In the genomic region with DNA sequence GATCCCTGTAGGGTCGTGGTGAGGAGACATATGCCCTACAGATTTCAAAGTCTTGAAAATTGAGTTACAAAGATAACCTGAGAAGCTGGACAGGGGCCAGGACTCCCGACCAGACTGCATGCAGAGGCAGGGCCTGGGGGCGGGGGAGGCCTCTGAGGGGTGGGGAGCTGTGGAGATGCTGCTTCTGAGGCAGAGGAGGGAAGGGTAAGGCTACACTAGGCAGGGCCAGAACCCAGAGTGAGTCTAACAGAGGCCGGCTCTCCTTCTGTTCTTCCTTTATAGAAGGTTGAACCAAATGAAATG, we compare ENCODE assay signal across 18 mouse cellular contexts.
DNase-seq lines count a peak whose midpoint lies in the region; ATAC-seq and TF ChIP-seq lines count a peak whose summit lies in the region.
"Had no signal": no experiment of that assay in that cellular context is flagged by ENCODE, and none has a peak within 500 bp of the region (broad histone marks: within the 10 kb centered on the region; RNA-seq: fewer than 3 reads in every experiment).

No protein-coding gene starts in this region.

- no peaks in the 10 kb centered on the region for H3K27me3 ChIP-seq in heart, embryonic 14.5 days (ENCODE audit: control insufficient read depth, insufficient read depth, low read length)
- H3K27me3 ChIP-seq in heart, adult 2 months (ENCODE audit: control insufficient read depth, insufficient read depth, low read length): no peaks in the 10 kb centered on the region
- H3K27me3 ChIP-seq in kidney, postnatal 0 days (ENCODE audit: insufficient read depth, low read length): no peaks in the 10 kb centered on the region
- H3K27me3 ChIP-seq in embryonic facial prominence, embryonic 14.5 days (replicated peaks; ENCODE audit: control insufficient read depth, insufficient read depth, low read length): no peaks in the 10 kb centered on the region
- H3K27me3 ChIP-seq: embryonic facial prominence, embryonic 15.5 days; limb, embryonic 13.5 days; neural tube, embryonic 12.5 days; Patski had no signal

- WGBS in heart, embryonic 14.5 days: 29% methylated on average over 4 of the region's 4 CpGs
- WGBS in heart, adult 2 months: 45% methylated on average over 4 of the region's 4 CpGs
- WGBS in kidney, postnatal 0 days: 37% methylated on average over 4 of the region's 4 CpGs
- 47% methylated on average over 4 of the region's 4 CpGs for WGBS in embryonic facial prominence, embryonic 14.5 days

- no peak overlapping the region for H3K4me3 ChIP-seq in heart, embryonic 14.5 days (ENCODE audit: control insufficient read depth in 1 of 2, insufficient read depth in 1 of 2, low read depth in 1 of 2, low read length in 2 of 2)
- H3K4me3 ChIP-seq in heart, adult 2 months: no peak overlapping the region
- H3K4me3 ChIP-seq in kidney, postnatal 0 days (replicated peaks; ENCODE audit: low read depth, low read length): no peak overlapping the region
- no peak overlapping the region for H3K4me3 ChIP-seq in embryonic facial prominence, embryonic 14.5 days (ENCODE audit: low read depth, low read length)
- H3K4me3 ChIP-seq: embryonic facial prominence, embryonic 15.5 days; limb, embryonic 13.5 days; neural tube, embryonic 12.5 days had no signal

- no peak for TF ChIP-seq CTCF in heart, adult 2 months (IDR thresholded peaks at IDR 0.05)
- no peak for TF ChIP-seq CTCF in kidney, postnatal 0 days (IDR thresholded peaks at IDR 0.05; ENCODE audit: low read depth)

- H3K4me1 ChIP-seq in heart, embryonic 14.5 days (ENCODE audit: control insufficient read depth in 2 of 2, insufficient read depth in 2 of 2, low read length in 2 of 2): peaks cover 7 to 11% of the 10 kb centered on the region in 2 experiments
- no peaks in the 10 kb centered on the region for H3K4me1 ChIP-seq in heart, adult 2 months (ENCODE audit: control insufficient read depth, insufficient read depth, low read length)
- H3K4me1 ChIP-seq in kidney, postnatal 0 days (replicated peaks; ENCODE audit: insufficient read depth, low read length): no peaks in the 10 kb centered on the region
- no peaks in the 10 kb centered on the region; the same call in 1 of the 2 replicates for H3K4me1 ChIP-seq in embryonic facial prominence, embryonic 14.5 days (ENCODE audit: control insufficient read depth, insufficient read depth, low read length)
- H3K4me1 ChIP-seq: neural tube, embryonic 12.5 days had no signal

- intact Hi-C loops in heart, adult 2 months (cut with DNase I): no loop called here

- no peak for DNase-seq in heart, adult 2 months
- peak; percentile 12 for DNase-seq in kidney, postnatal 0 days (ENCODE audit: low spot score)
- no peak for DNase-seq in kidney, adult 9 months
- peak; percentile 62 for DNase-seq in MN1 (ENCODE audit: low spot score)
- DNase-seq in embryonic facial prominence, embryonic 14.5 days (ENCODE audit: low spot score): peak; percentile 27
- no peak for DNase-seq in thymus, postnatal 10 days (ENCODE audit: low spot score in 2 of 2)
- DNase-seq: cerebellum, adult 11 months; cerebellum, postnatal 10 days; gastrocnemius, postnatal 25 days; kidney, adult 11 months had no signal

- no peaks in the 10 kb centered on the region for H3K9me3 ChIP-seq in heart, embryonic 14.5 days (ENCODE audit: control insufficient read depth, low read length)
- no peaks in the 10 kb centered on the region for H3K9me3 ChIP-seq in kidney, postnatal 0 days (replicated peaks; ENCODE audit: low read length)
- H3K9me3 ChIP-seq in embryonic facial prominence, embryonic 14.5 days (ENCODE audit: control insufficient read depth, low read length): no peaks in the 10 kb centered on the region
- H3K9me3 ChIP-seq: embryonic facial prominence, embryonic 15.5 days; limb, embryonic 13.5 days; neural tube, embryonic 12.5 days had no signal

- peak overlapping the region; percentile 16; the same call in 1 of the 2 replicates for H3K9ac ChIP-seq in heart, embryonic 14.5 days (ENCODE audit: low read length)
- H3K9ac ChIP-seq in heart, adult 2 months (ENCODE audit: low read depth, low read length): no peak overlapping the region
- H3K9ac ChIP-seq in kidney, postnatal 0 days (ENCODE audit: low read depth, low read length): no peak overlapping the region
- no peak overlapping the region for H3K9ac ChIP-seq in embryonic facial prominence, embryonic 14.5 days (ENCODE audit: low read depth, low read length)
- H3K9ac ChIP-seq: embryonic facial prominence, embryonic 15.5 days; limb, embryonic 13.5 days; liver, embryonic 14.5 days; neural tube, embryonic 12.5 days had no signal

- H3K4me2 ChIP-seq in heart, embryonic 14.5 days (ENCODE audit: low read length): no peak overlapping the region
- H3K4me2 ChIP-seq in kidney, postnatal 0 days (ENCODE audit: low read length): no peak overlapping the region
- no peak overlapping the region for H3K4me2 ChIP-seq in embryonic facial prominence, embryonic 14.5 days (ENCODE audit: low read depth, low read length)
- H3K4me2 ChIP-seq: embryonic facial prominence, embryonic 15.5 days; limb, embryonic 13.5 days; midbrain, embryonic 11.5 days; neural tube, embryonic 12.5 days had no signal

- ATAC-seq in heart, embryonic 14.5 days (ENCODE audit: insufficient number of reproducible peaks, insufficient read depth, low FRiP score, low read depth): no peak
- no peak for ATAC-seq in kidney, postnatal 0 days (replicated peaks; ENCODE audit: low FRiP score, low read depth)
- ATAC-seq in embryonic facial prominence, embryonic 14.5 days (ENCODE audit: low read depth): 0 out of 2 replicates have a peak, but pooled peaks have one; percentile 32
- ATAC-seq: forebrain, embryonic 16.5 days; Patski had no signal

- peak overlapping the region; percentile 78 to 86 for H3K27ac ChIP-seq in heart, embryonic 14.5 days (replicated peaks in 1 of 2; ENCODE audit: control insufficient read depth in 1 of 2, insufficient read depth in 1 of 2, low read depth in 2 of 2, low read length in 2 of 2)
- no peak overlapping the region for H3K27ac ChIP-seq in heart, adult 2 months
- 0 out of 2 replicates have a peak overlapping the region, but pooled peaks have one; percentile 8 for H3K27ac ChIP-seq in kidney, postnatal 0 days
- no peak overlapping the region; the same call in 1 of the 2 replicates for H3K27ac ChIP-seq in embryonic facial prominence, embryonic 14.5 days (replicated peaks; ENCODE audit: low read depth, low read length)
- H3K27ac ChIP-seq: embryonic facial prominence, embryonic 15.5 days; limb, embryonic 13.5 days; liver, embryonic 14.5 days; neural tube, embryonic 12.5 days had no signal

- no peaks in the 10 kb centered on the region for H3K79me2 ChIP-seq in heart, adult 2 months (replicated peaks; ENCODE audit: control insufficient read depth, insufficient read depth, low read length)

- no peak for TF ChIP-seq EP300 in heart, adult 2 months (IDR thresholded peaks at IDR 0.05; ENCODE audit: insufficient read depth, low read depth, low read length)

- TF ChIP-seq POLR2A in heart, adult 2 months (IDR thresholded peaks at IDR 0.05; ENCODE audit: insufficient read depth, low read depth, low read length): no peak

- peaks cover 58% of the 10 kb centered on the region for H3K36me3 ChIP-seq in heart, embryonic 14.5 days (ENCODE audit: control insufficient read depth, insufficient read depth, low read length)
- H3K36me3 ChIP-seq in heart, adult 2 months (ENCODE audit: control insufficient read depth, insufficient read depth, low read length): no peaks in the 10 kb centered on the region
- peaks cover 44% of the 10 kb centered on the region for H3K36me3 ChIP-seq in kidney, postnatal 0 days (ENCODE audit: insufficient read depth, low read length)
- H3K36me3 ChIP-seq in embryonic facial prominence, embryonic 14.5 days (ENCODE audit: control insufficient read depth, insufficient read depth, low read length): peaks cover 31% of the 10 kb centered on the region

Comparison
In these comparisons a context has a peak if more than half of its experiments do, and no peak if none do; other contexts are left out.
1. H3K27ac ChIP-seq: peak in heart, embryonic 14.5 days (2 of 2) and kidney, postnatal 0 days (single experiment); none in heart, adult 2 months (single experiment) and embryonic facial prominence, embryonic 14.5 days (single experiment).
2. DNase-seq: peak in kidney, postnatal 0 days (single experiment), MN1 (single experiment) and embryonic facial prominence, embryonic 14.5 days (single experiment); none in heart, adult 2 months (0 of 2), kidney, adult 9 months (single experiment) and thymus, postnatal 10 days (0 of 2).